Mouse (Mus musculus) B cell, adult 2 months (primary cell): Measurements from ENCODE around the gene Pdpr.

Experiments
- DNase-seq, 2 experiments: peaks; one replicate each; pipeline ENCODE4 v3.0.0; 2022

The Pdpr gene

GRCm38 (mm10) chr8:111091706-111092105 lies 2.7 kb upstream of the Pdpr start:
- no peak for DNase-seq

GRCm38 (mm10) chr8:111092326-111092725 lies 2.1 kb upstream of the Pdpr start, which contains the start of gene Clec18a:
Clec18a (minus strand) TSS chr8:111092426.
- DNase-seq = peak in 1 of 2 experiments; percentile 13

GRCm38 (mm10) chr8:111094719-111095302 lies 381 bp downstream of the Pdpr start:
- DNase-seq = peak; percentile 61 to 65

GRCm38 (mm10) chr8:111114891-111115290 lies 20.5 kb downstream of the Pdpr start:
- DNase-seq = no peak

GRCm38 (mm10) chr8:111119481-111119880 lies 25.1 kb downstream of the Pdpr start:
- DNase-seq = no peak

- no peak for DNase-seq
Observed at GRCm38 (mm10) chr8:111130756-111131155, 36.3 kb downstream of the Pdpr start.

- no peak for DNase-seq
Observed at GRCm38 (mm10) chr8:111142521-111142920, 48.1 kb downstream of the Pdpr start.

GRCm38 (mm10) chr8:111144901-111145459 lies 50.5 kb downstream of the Pdpr start:
- peak; percentile 62 to 64 for DNase-seq

GRCm38 (mm10) chr8:111145460-111146012 lies 51.1 kb downstream of the Pdpr start:
- DNase-seq = peak; percentile 95

- DNase-seq = no peak
Observed at GRCm38 (mm10) chr8:111155721-111156436, 61.4 kb downstream of the Pdpr start.

- DNase-seq = peak; percentile 56 to 59
Observed at GRCm38 (mm10) chr8:111157617-111158016, 63.2 kb downstream of the Pdpr start.

- no peak for DNase-seq
Observed at GRCm38 (mm10) chr8:111171661-111172060, 77.2 kb downstream of the Pdpr start.

GRCm38 (mm10) chr8:111185472-111185947 lies 91.1 kb downstream of the Pdpr start:
- no peak for DNase-seq
